In genomic region chr7:81058712-81059154, GRCm38 (mm10) we compare ENCODE assay signal across 12 mouse cellular contexts. TPM values are rescaled to one million over a fixed set of nuclear protein-coding genes. Genes with fewer than 3 reads are reported as not detected.
A peak's percentile ranks its signal among the peaks of the same experiment; 100 is the strongest.
DNase-seq lines count a peak whose midpoint lies in the region; ATAC-seq lines count a peak whose summit lies in the region.
"Had no signal": no experiment of that assay in that cellular context is flagged by ENCODE, and none has a peak within 500 bp of the region (broad histone marks: within the 10 kb centered on the region; RNA-seq: fewer than 3 reads in every experiment).

No protein-coding gene starts in this region.

- no peaks in the 10 kb centered on the region for H3K27me3 ChIP-seq in liver, embryonic 13.5 days
- H3K27me3 ChIP-seq: neural tube, embryonic 13.5 days; Patski had no signal

- WGBS in liver, embryonic 13.5 days (ENCODE audit: insufficient replicate concordance) = 24% methylated on average over 9 of the region's 9 CpGs

- H3K36me3 ChIP-seq in liver, embryonic 13.5 days = no peaks in the 10 kb centered on the region
- H3K36me3 ChIP-seq: neural tube, embryonic 13.5 days had no signal

- H3K9ac ChIP-seq in liver, embryonic 13.5 days = peak overlapping the region; percentile 67; the same call in 1 of the 2 replicates
- H3K9ac ChIP-seq: neural tube, embryonic 13.5 days had no signal

- H3K27ac ChIP-seq in liver, embryonic 13.5 days = peak overlapping the region; percentile 75
- H3K27ac ChIP-seq: neural tube, embryonic 13.5 days had no signal

- peak overlapping the region; percentile 46; the same call in 1 of the 2 replicates for H3K4me3 ChIP-seq in liver, embryonic 13.5 days (replicated peaks)
- H3K4me3 ChIP-seq: neural tube, embryonic 13.5 days had no signal

- H3K4me1 ChIP-seq in liver, embryonic 13.5 days (replicated peaks) = peaks cover 37% of the 10 kb centered on the region
- H3K4me1 ChIP-seq: neural tube, embryonic 13.5 days had no signal

- no peaks in the 10 kb centered on the region for H3K9me3 ChIP-seq in liver, embryonic 13.5 days (replicated peaks)
- H3K9me3 ChIP-seq: neural tube, embryonic 13.5 days had no signal

- ATAC-seq in granulocyte monocyte progenitor cell, adult 5-6 weeks (replicated peaks; ENCODE audit: poor library complexity, severe bottlenecking) = peak; percentile 15; the same call in 1 of the 2 replicates
- no peak for ATAC-seq in liver, embryonic 13.5 days (ENCODE audit: low read depth)
- no peak for ATAC-seq in CD4-positive, CD25-positive, alpha-beta regulatory T cell, adult 4 months
- ATAC-seq: Patski had no signal

- DNase-seq in kidney, adult 11 months = peak; percentile 27
- DNase-seq in kidney, postnatal 4 days = no peak
- DNase-seq in MN1 (ENCODE audit: low spot score) = peak; percentile 14
- DNase-seq in liver, embryonic 13.5 days = no peak
- DNase-seq in thymus, postnatal 25 days = no peak
- no peak for DNase-seq in layer of hippocampus, adult 9-10 months (ENCODE audit: low spot score)
- DNase-seq: cerebellum, adult 2 months had no signal

- peak overlapping the region; percentile 79 for H3K4me2 ChIP-seq in liver, embryonic 13.5 days
- H3K4me2 ChIP-seq: neural tube, embryonic 13.5 days had no signal

RNA-seq across cellular contexts. Expression of gene Alpk3, which starts 1.3 kb away (rescaled TPM):
- total RNA-seq in granulocyte monocyte progenitor cell, adult 5-6 weeks (2014; fragmentation: Nextera tagmentation) = 0.19 and 2.2 TPM in 2 replicates
- total RNA-seq in granulocyte monocyte progenitor cell, adult 5-6 weeks (2017) = 0.62 and 0.73 TPM in 2 replicates
- 0.15 and 0.16 TPM in 2 replicates for polyA plus RNA-seq in liver, embryonic 13.5 days (2015; fragmentation: Nextera tagmentation; extraction: Ambion mirVana)
- under 1 TPM; 0.29 to 0.46 TPM for polyA plus RNA-seq in CD4-positive, CD25-positive, alpha-beta regulatory T cell, adult 4 months (2017; shearing (Covaris generic))
- polyA plus RNA-seq: Patski had no signal

RNA-seq across cellular contexts. Expression of gene Slc28a1, which starts 55.9 kb away (rescaled TPM):
- total RNA-seq in granulocyte monocyte progenitor cell, adult 5-6 weeks (2014; fragmentation: Nextera tagmentation) = not detected in 2 replicates
- total RNA-seq in granulocyte monocyte progenitor cell, adult 5-6 weeks (2017) = not detected in 2 replicates
- polyA plus RNA-seq in liver, embryonic 13.5 days (2015; fragmentation: Nextera tagmentation; extraction: Ambion mirVana) = 0.54 and 0.75 TPM in 2 replicates
- polyA plus RNA-seq in CD4-positive, CD25-positive, alpha-beta regulatory T cell, adult 4 months (2017; shearing (Covaris generic)) = not detected
- total RNA-seq: layer of hippocampus, postnatal 10 days had no signal
- polyA plus RNA-seq: neural tube, embryonic 13.5 days; Patski had no signal

Comparison
In these comparisons a context has a peak if more than half of its experiments do, and no peak if none do; other contexts are left out.
1. DNase-seq: peak in kidney, adult 11 months (single experiment) and MN1 (single experiment); none in kidney, postnatal 4 days (0 of 2), liver, embryonic 13.5 days (single experiment), thymus, postnatal 25 days (single experiment) and layer of hippocampus, adult 9-10 months (single experiment).